Mouse (Mus musculus) midbrain, postnatal 0 days (tissue): ENCODE data around the gene Dlec1. TPM values are rescaled to one million over a fixed set of nuclear protein-coding genes. Genes with fewer than 3 reads are reported as not detected.

Experiments
- ATAC-seq: fragments of 200-750 bp; cut with Nextera tagmentation; 2 replicates; pipeline ENCODE4 v1.8.0; 2017; ENCODE audit warnings: moderate number of reproducible peaks, mild to moderate bottlenecking, moderate TSS enrichment, moderate library complexity; ENCODE audit not compliant: low FRiP score
- DNase-seq: peaks from one replicate; pipeline ENCODE4 v3.0.0-alpha.2; 2015; ENCODE audit warnings: low spot score
- H3K27ac ChIP-seq: fragments of 300-500 bp; sonication (generic); 2 replicates; pipeline ENCODE4 v1.5.1; 2014; ENCODE audit warnings: low read depth, mild to moderate bottlenecking, low read length, mixed read lengths
- H3K27me3 ChIP-seq: fragments of 300-500 bp; sonication (generic); 2 replicates; pipeline ENCODE4 v1.6.1; 2014; ENCODE audit warnings: low read length, control low read depth, mixed read lengths; ENCODE audit not compliant: insufficient read depth
- H3K36me3 ChIP-seq: fragments of 300-500 bp; sonication (generic); 2 replicates; pipeline ENCODE4 v1.6.1; 2014; ENCODE audit warnings: low read length, control low read depth, mixed read lengths; ENCODE audit not compliant: insufficient read depth
- H3K4me1 ChIP-seq: fragments of 300-500 bp; sonication (generic); 2 replicates; pipeline ENCODE4 v1.6.1; 2014; ENCODE audit warnings: mild to moderate bottlenecking, control low read depth, antibody characterized with exemption, low read length, mixed read lengths; ENCODE audit not compliant: insufficient read depth
- H3K4me2 ChIP-seq: fragments of 300-500 bp; sonication (generic); 2 replicates; pipeline ENCODE4 v1.6.1; 2014; ENCODE audit warnings: low read depth, mild to moderate bottlenecking, low read length, mixed read lengths; ENCODE audit not compliant: poor library complexity, severe bottlenecking
- H3K4me3 ChIP-seq: fragments of 300-500 bp; sonication (generic); 2 replicates; pipeline ENCODE4 v1.5.1; 2014; ENCODE audit warnings: low read depth, mild to moderate bottlenecking, low read length, moderate library complexity
- H3K9ac ChIP-seq: fragments of 300-500 bp; sonication (generic); replicated peaks from 2 replicates; pipeline ENCODE4 v1.6.1; 2014; ENCODE audit warnings: mild to moderate bottlenecking, low read length, moderate library complexity, mixed read lengths; ENCODE audit not compliant: poor library complexity, severe bottlenecking
- H3K9me3 ChIP-seq: fragments of 300-500 bp; sonication (generic); 2 replicates; pipeline ENCODE4 v1.6.1; 2016; ENCODE audit warnings: low read length, control low read depth
- CTCF ChIP-seq: IDR thresholded peaks from 2 replicates; pipeline ENCODE4 v1.5.1; 2016; ENCODE audit warnings: antibody characterized with exemption, mild to moderate bottlenecking
- WGBS: fragments of 180-500 bp; shearing (Covaris S2); extraction: QIAGEN DNeasy Blood & Tissue Kit; methylation state at CpG from one replicate; pipeline ENCODE4 v1.1.7; 2014; 5-methylcytosine and 5-hydroxymethylcytosine counted together
- polyA plus RNA-seq: library from polyadenylated mRNA; unstranded; fragments of >200 nt; fragmentation: Nextera tagmentation; extraction: Ambion mirVana; gene quantifications from 2 replicates; pipeline ENCODE4 v1.2.1, GENCODE M21; 2015
- total RNA-seq: library from RNA; depleted of rRNA; stranded (reverse); fragments of >200 nt; gene quantifications from 2 replicates; pipeline ENCODE4 v1.2.3, GENCODE M21; 2014

The Dlec1 gene
- total and polyA plus RNA-seq, 2 experiments from 2014 or later, result 0.95 to 2.8 TPM

- Histone ChIP-seq H3K9ac (no peak overlapping the region), H3K27ac (no peak overlapping the region), H3K4me2 (no peak overlapping the region), H3K4me1 (peaks cover 13% of the 10 kb centered on the region; the same call in 1 of the 2 replicates), H3K36me3 (peaks cover 4% of the 10 kb centered on the region; the same call in 1 of the 2 replicates), H3K4me3 (no peak overlapping the region), H3K9me3 (no peaks in the 10 kb centered on the region), H3K27me3 (peaks cover 4% of the 10 kb centered on the region; the same call in 1 of the 2 replicates)
- ATAC-seq (no peak), DNase-seq (no peak)
- no peak for TF ChIP-seq CTCF
- WGBS, result 87% methylated on average over 5 of the region's 5 CpGs
Observed at GRCm38 (mm10) chr9:119087309-119087708, 15.0 kb upstream of the Dlec1 start.

GRCm38 (mm10) chr9:119088148-119088801, 14.0 kb upstream of the Dlec1 start:
- no peaks in the 10 kb centered on the region for H3K9me3 ChIP-seq
- peak overlapping the region; percentile 22; the same call in 1 of the 2 replicates for H3K4me3 ChIP-seq
- TF ChIP-seq CTCF, result no peak
- H3K4me2 ChIP-seq, result peak overlapping the region; percentile 47
- peak; percentile 47 for DNase-seq
- H3K9ac ChIP-seq, result 0 out of 2 replicates have a peak overlapping the region, but pooled peaks have one; percentile 8
- no peak; the same call in 1 of the 2 replicates for ATAC-seq
- peaks cover 4% of the 10 kb centered on the region; the same call in 1 of the 2 replicates for H3K27me3 ChIP-seq
- WGBS, result 3% methylated on average over 24 of the region's 24 CpGs
- no peak overlapping the region for H3K27ac ChIP-seq
- H3K4me1 ChIP-seq, result peaks cover 13% of the 10 kb centered on the region; the same call in 1 of the 2 replicates
- H3K36me3 ChIP-seq, result no peaks in the 10 kb centered on the region

- no peak overlapping the region for H3K9ac ChIP-seq
- no peak for TF ChIP-seq CTCF
- H3K36me3 ChIP-seq, result no peaks in the 10 kb centered on the region
- H3K4me1 ChIP-seq, result peaks cover 13% of the 10 kb centered on the region; the same call in 1 of the 2 replicates
- no peak overlapping the region for H3K27ac ChIP-seq
- H3K4me2 ChIP-seq, result no peak overlapping the region
- DNase-seq (peak; percentile 25), ATAC-seq (no peak)
- 69% methylated on average over 7 of the region's 7 CpGs for WGBS
- no peaks in the 10 kb centered on the region for H3K9me3 ChIP-seq
- H3K4me3 ChIP-seq, result no peak overlapping the region
- peaks cover 4% of the 10 kb centered on the region; the same call in 1 of the 2 replicates for H3K27me3 ChIP-seq
Observed at GRCm38 (mm10) chr9:119089437-119089836, 12.8 kb upstream of the Dlec1 start.

- no peak overlapping the region for H3K27ac ChIP-seq
- H3K36me3 ChIP-seq, result no peaks in the 10 kb centered on the region
- H3K9me3 ChIP-seq, result no peaks in the 10 kb centered on the region
- H3K4me2 ChIP-seq, result no peak overlapping the region
- peaks cover 13% of the 10 kb centered on the region; the same call in 1 of the 2 replicates for H3K4me1 ChIP-seq
- DNase-seq (no peak), ATAC-seq (no peak)
- 93% methylated on average over 5 of the region's 5 CpGs for WGBS
- H3K27me3 ChIP-seq, result peaks cover 4% of the 10 kb centered on the region; the same call in 1 of the 2 replicates
- TF ChIP-seq CTCF, result no peak
- no peak overlapping the region for H3K4me3 ChIP-seq
- H3K9ac ChIP-seq, result no peak overlapping the region
Observed at GRCm38 (mm10) chr9:119090462-119090861, 11.8 kb upstream of the Dlec1 start.

GRCm38 (mm10) chr9:119091581-119092310, 10.5 kb upstream of the Dlec1 start:
- no peak for DNase-seq
- H3K27ac ChIP-seq, result no peak overlapping the region
- H3K9ac ChIP-seq, result no peak overlapping the region
- H3K9me3 ChIP-seq, result no peaks in the 10 kb centered on the region
- no peaks in the 10 kb centered on the region for H3K36me3 ChIP-seq
- peaks cover 4% of the 10 kb centered on the region; the same call in 1 of the 2 replicates for H3K27me3 ChIP-seq
- no peak for TF ChIP-seq CTCF
- peak overlapping the region; percentile 53 for H3K4me3 ChIP-seq
- no peak for ATAC-seq
- 64% methylated on average over 12 of the region's 12 CpGs for WGBS
- H3K4me2 ChIP-seq, result peak overlapping the region; percentile 67
- peaks cover 13% of the 10 kb centered on the region; the same call in 1 of the 2 replicates for H3K4me1 ChIP-seq
